Mouse (Mus musculus): ENCODE measurements at regions not wholly inside any gene's neighbourhood (a gene's known extent, or its start where the extent isn't known, plus 50 kb on each side); places are given as distances from the start of the nearest gene placed in this dataset.

GRCm38 (mm10) chr10:118675816-118676465 is 194.1 kb downstream of the Dyrk2 start:
- no peak for TF ChIP-seq CTCF (IDR thresholded peaks at IDR 0.05; ENCODE audit: extremely low read depth, insufficient read length, insufficient replicate concordance, low read depth, low read length)
- TF ChIP-seq POLR2A (IDR thresholded peaks at IDR 0.05; ENCODE audit: low read depth, low read length), result no peak
